Mouse (Mus musculus) heart, embryonic 11.5 days (tissue): ENCODE data around the gene Tmod3. TPM values are rescaled to one million over a fixed set of nuclear protein-coding genes. Genes with fewer than 3 reads are reported as not detected.

ENCODE experiments used
- polyA plus RNA-seq: library from polyadenylated mRNA; unstranded; fragments of >200 nt; fragmentation: Nextera tagmentation; extraction: Ambion mirVana; gene quantifications from 2 replicates; pipeline ENCODE4 v1.2.1, GENCODE M21; 2014

Tmod3 gene
- polyA plus RNA-seq, 1 experiment from 2014 or later = 80.0 TPM

Other genes starting within 250 kb of the Tmod3 start
- gene Bcl2l10, start 211.9 kb downstream of the Tmod3 start, polyA plus RNA-seq = not detected in 2 replicates
- gene Mapk6, start 149.7 kb downstream of the Tmod3 start, polyA plus RNA-seq = 70.0 and 77.5 TPM in 2 replicates
- 33.5 and 36.0 TPM in 2 replicates for gene Leo1, start 118.1 kb downstream of the Tmod3 start, polyA plus RNA-seq
- gene Tmod2, start 51.7 kb upstream of the Tmod3 start, polyA plus RNA-seq = 5.9 and 6.1 TPM in 2 replicates
- gene Lysmd2, start 66.1 kb upstream of the Tmod3 start, polyA plus RNA-seq = 16.3 and 18.4 TPM in 2 replicates
- 0.30 and 0.33 TPM in 2 replicates for gene Scg3, start 124.4 kb upstream of the Tmod3 start, polyA plus RNA-seq
- 11.2 and 14.5 TPM in 2 replicates for gene Bmp5, start 215.7 kb upstream of the Tmod3 start, polyA plus RNA-seq